Mouse (Mus musculus) CH12F3 (cell line): ENCODE results near the gene D430019H16Rik.

Experiments used
- in situ Hi-C: fragments of 300-500 bp; cut with MboI; formaldehyde crosslinking; loops from 2 replicates; pipeline ENCODE4 v1.14.3; 2020; ENCODE audit warnings: low sequenced_read_pairs

The D430019H16Rik gene

GRCm38 (mm10) chr12:105453670-105454257, at the start of gene D430019H16Rik:
Gene D430019H16Rik, plus strand, starts transcription at chr12:105453856.
- in situ Hi-C loops: no loop called here

- in situ Hi-C loops: no loop called here
Observed at GRCm38 (mm10) chr12:105406008-105406407, 47.6 kb upstream of the D430019H16Rik start.

- in situ Hi-C loops: no loop called here
Observed at GRCm38 (mm10) chr12:105413909-105414308, 39.7 kb upstream of the D430019H16Rik start.

GRCm38 (mm10) chr12:105420476-105420875, 33.2 kb upstream of the D430019H16Rik start:
- in situ Hi-C loops: no loop called here

GRCm38 (mm10) chr12:105426541-105426940, 27.1 kb upstream of the D430019H16Rik start:
- in situ Hi-C loops: no loop called here

GRCm38 (mm10) chr12:105427039-105427757, 26.5 kb upstream of the D430019H16Rik start:
- in situ Hi-C loops: no loop called here

- in situ Hi-C loops: no loop called here
Observed at GRCm38 (mm10) chr12:105431872-105432271, 21.8 kb upstream of the D430019H16Rik start.

GRCm38 (mm10) chr12:105432807-105433206, 20.8 kb upstream of the D430019H16Rik start:
- in situ Hi-C loops: no loop called here

GRCm38 (mm10) chr12:105438259-105438658, 15.4 kb upstream of the D430019H16Rik start:
- in situ Hi-C loops: no loop called here

GRCm38 (mm10) chr12:105439976-105440375, 13.7 kb upstream of the D430019H16Rik start:
- in situ Hi-C loops: no loop called here

- in situ Hi-C loops: no loop called here
Observed at GRCm38 (mm10) chr12:105443569-105443968, 10.1 kb upstream of the D430019H16Rik start.

- in situ Hi-C loops: no loop called here
Observed at GRCm38 (mm10) chr12:105445767-105446166, 7.9 kb upstream of the D430019H16Rik start.

GRCm38 (mm10) chr12:105449239-105449638, 4.4 kb upstream of the D430019H16Rik start:
- in situ Hi-C loops: no loop called here

- in situ Hi-C loops: no loop called here
Observed at GRCm38 (mm10) chr12:105454258-105455062, 804 bp downstream of the D430019H16Rik start.

- in situ Hi-C loops: no loop called here
Observed at GRCm38 (mm10) chr12:105455063-105455559, 1.5 kb downstream of the D430019H16Rik start.

- in situ Hi-C loops: no loop called here
Observed at GRCm38 (mm10) chr12:105458791-105459190, 5.1 kb downstream of the D430019H16Rik start.

GRCm38 (mm10) chr12:105461066-105461465, 7.4 kb downstream of the D430019H16Rik start:
- in situ Hi-C loops: no loop called here

GRCm38 (mm10) chr12:105469026-105469425, 15.4 kb downstream of the D430019H16Rik start:
- in situ Hi-C loops: no loop called here

- in situ Hi-C loops: no loop called here
Observed at GRCm38 (mm10) chr12:105475230-105475911, 21.7 kb downstream of the D430019H16Rik start.

GRCm38 (mm10) chr12:105476453-105476852, 22.8 kb downstream of the D430019H16Rik start:
- in situ Hi-C loops: no loop called here

GRCm38 (mm10) chr12:105476993-105477392, 23.3 kb downstream of the D430019H16Rik start:
- in situ Hi-C loops: no loop called here
